Mouse (Mus musculus): ENCODE data around the gene Itpka. TPM values are rescaled to one million over a fixed set of nuclear protein-coding genes. Genes with fewer than 3 reads are reported as not detected.
"Not testable (repeated sequence)": the region's sequence is repeated elsewhere in the genome, so short reads cannot be mapped to it uniquely, and the experiment has no call there.

Itpka gene
- polyA plus RNA-seq (2016; fragmentation: Nextera tagmentation; extraction: Ambion mirVana): 0.60 and 0.76 TPM in 2 replicates

DNA sequence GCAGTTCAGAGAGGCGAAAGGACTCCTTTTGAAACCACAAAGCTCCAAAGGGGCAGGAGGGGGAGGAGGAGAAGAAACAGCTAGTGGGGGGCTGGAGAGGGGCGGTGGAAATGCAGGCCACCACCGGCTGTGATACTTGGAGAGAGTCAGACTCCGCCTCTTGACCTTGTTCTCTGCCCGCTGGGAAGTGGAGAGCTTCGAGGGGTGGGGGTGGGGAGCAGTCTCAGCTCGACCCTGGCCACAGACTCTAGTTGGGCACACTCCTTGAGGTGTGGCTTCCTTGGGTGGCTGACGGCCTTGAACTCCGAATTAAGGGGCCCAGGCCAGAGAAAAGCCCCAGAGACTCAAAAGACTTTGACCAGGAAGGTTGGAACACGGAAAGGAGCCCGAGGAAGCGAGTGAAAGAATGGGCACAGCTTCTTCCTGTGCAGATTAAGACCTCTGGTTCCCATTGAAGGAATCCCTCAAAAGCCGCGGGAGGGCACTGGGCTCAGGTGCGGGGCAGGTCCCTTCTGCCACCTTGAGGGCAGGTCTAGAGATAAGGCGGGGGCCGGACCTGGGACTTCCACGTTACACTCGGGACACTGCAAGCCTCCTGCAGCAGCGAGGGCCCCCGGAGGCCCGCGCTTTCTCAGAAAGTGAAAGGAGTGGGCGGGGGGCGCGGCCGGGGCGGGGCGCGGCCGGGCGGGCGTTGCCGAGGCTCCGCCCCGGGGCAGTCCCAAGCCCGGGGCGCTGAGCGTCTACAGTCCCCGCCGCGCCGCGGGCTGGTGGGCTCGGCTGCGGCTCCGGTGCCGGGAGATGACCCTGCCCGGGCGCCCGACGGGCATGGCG lies at the start of gene Itpka:
Itpka (plus strand) TSS at position 757 of the 831 bp plus-strand sequence.
- under 1% methylated on average over 45 of the region's 53 CpGs for WGBS
- Histone ChIP-seq H3K36me3 (no peaks in the 10 kb centered on the region), H3K9me3 (no peaks in the 10 kb centered on the region), H3K4me2 (peak within 1 kb of the TSS; percentile 99), H3K4me1 (replicated peaks) (peaks cover 37% of the 10 kb centered on the region), H3K4me3 (replicated peaks) (peak within 1 kb of the TSS; percentile 71), H3K27me3 (peaks cover 71% of the 10 kb centered on the region), H3K27ac (peak within 1 kb of the TSS; percentile 78), H3K9ac (replicated peaks) (peak within 1 kb of the TSS; percentile 67)
- ATAC-seq (ENCODE audit: insufficient number of reproducible peaks, insufficient read depth, low FRiP score, low TSS enrichment, low read depth): peak; percentile 73

GRCm38 (mm10) chr2:119694826-119695225 lies 47.3 kb upstream of the Itpka start:
- Histone ChIP-seq H3K27ac (no peak overlapping the region), H3K4me3 (replicated peaks) (no peak overlapping the region), H3K4me1 (replicated peaks) (no peaks in the 10 kb centered on the region), H3K36me3 (peaks cover 42% of the 10 kb centered on the region), H3K9ac (replicated peaks) (no peak overlapping the region), H3K27me3 (no peaks in the 10 kb centered on the region), H3K4me2 (no peak overlapping the region), H3K9me3 (no peaks in the 10 kb centered on the region)
- 75% methylated on average over 2 of the region's 2 CpGs for WGBS
- ATAC-seq (ENCODE audit: insufficient number of reproducible peaks, insufficient read depth, low FRiP score, low TSS enrichment, low read depth): no peak

GRCm38 (mm10) chr2:119696111-119696510 lies 46.0 kb upstream of the Itpka start:
- Histone ChIP-seq H3K27me3 (no peaks in the 10 kb centered on the region), H3K4me2 (no peak overlapping the region), H3K27ac (no peak overlapping the region), H3K9me3 (no peaks in the 10 kb centered on the region), H3K4me3 (replicated peaks) (no peak overlapping the region), H3K9ac (replicated peaks) (no peak overlapping the region), H3K4me1 (replicated peaks) (0 out of 2 replicates have a peak, but pooled peaks cover 2% of the 10 kb centered on the region), H3K36me3 (peaks cover 39% of the 10 kb centered on the region)
- ATAC-seq (ENCODE audit: insufficient number of reproducible peaks, insufficient read depth, low FRiP score, low TSS enrichment, low read depth): no peak
- 86% methylated on average over 1 of the region's 1 CpGs for WGBS

DNA sequence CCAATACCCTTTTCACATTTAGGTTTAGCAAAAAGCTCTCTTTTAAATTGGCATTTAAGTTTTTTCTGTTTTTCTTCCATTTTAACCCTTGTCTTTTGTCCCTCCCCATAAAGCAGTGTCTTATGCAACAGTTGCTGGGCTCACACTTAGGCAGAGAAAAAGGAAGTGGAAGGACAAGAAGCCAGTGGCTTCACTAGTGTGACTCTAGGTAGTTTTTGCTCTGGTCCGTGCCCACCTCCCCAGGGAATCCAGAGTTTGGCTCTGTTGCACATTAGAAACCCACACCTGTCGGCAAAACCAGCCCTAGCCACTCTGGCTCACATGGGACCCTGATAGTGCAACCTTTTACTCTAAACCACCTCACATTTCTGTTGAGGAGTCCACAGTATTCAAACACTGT lies 43.7 kb upstream of the Itpka start:
- 0 out of 2 replicates have a peak, but pooled peaks cover 2% of the 10 kb centered on the region for H3K4me1 ChIP-seq (replicated peaks)
- no peak overlapping the region for H3K9ac ChIP-seq (replicated peaks)
- H3K36me3 ChIP-seq: peaks cover 43% of the 10 kb centered on the region
- no peaks in the 10 kb centered on the region for H3K27me3 ChIP-seq
- no peak for ATAC-seq (ENCODE audit: insufficient number of reproducible peaks, insufficient read depth, low FRiP score, low TSS enrichment, low read depth)
- no peaks in the 10 kb centered on the region for H3K9me3 ChIP-seq
- H3K4me2 ChIP-seq: no peak overlapping the region
- no peak overlapping the region for H3K27ac ChIP-seq
- H3K4me3 ChIP-seq (replicated peaks): no peak overlapping the region
- 89% methylated on average over 2 of the region's 2 CpGs for WGBS

- no peaks in the 10 kb centered on the region for H3K27me3 ChIP-seq
- no peak overlapping the region for H3K4me3 ChIP-seq (replicated peaks)
- H3K36me3 ChIP-seq: peaks cover 48% of the 10 kb centered on the region; the same call in 1 of the 2 replicates
- H3K9ac ChIP-seq (replicated peaks): no peak overlapping the region
- H3K4me2 ChIP-seq: no peak overlapping the region
- 90% methylated on average over 3 of the region's 3 CpGs for WGBS
- H3K9me3 ChIP-seq: no peaks in the 10 kb centered on the region
- no peak for ATAC-seq (ENCODE audit: insufficient number of reproducible peaks, insufficient read depth, low FRiP score, low TSS enrichment, low read depth)
- H3K27ac ChIP-seq: no peak overlapping the region
- 0 out of 2 replicates have a peak, but pooled peaks cover 2% of the 10 kb centered on the region for H3K4me1 ChIP-seq (replicated peaks)
Observed at GRCm38 (mm10) chr2:119699962-119700361, 42.2 kb upstream of the Itpka start.

- Histone ChIP-seq H3K4me1 (replicated peaks) (0 out of 2 replicates have a peak, but pooled peaks cover 2% of the 10 kb centered on the region), H3K36me3 (peaks cover 66% of the 10 kb centered on the region), H3K9me3 (no peaks in the 10 kb centered on the region), H3K4me2 (no peak overlapping the region), H3K27ac (no peak overlapping the region), H3K9ac (replicated peaks) (no peak overlapping the region), H3K27me3 (no peaks in the 10 kb centered on the region), H3K4me3 (replicated peaks) (no peak overlapping the region)
- ATAC-seq (ENCODE audit: insufficient number of reproducible peaks, insufficient read depth, low FRiP score, low TSS enrichment, low read depth): no peak
- 93% methylated on average over 2 of the region's 2 CpGs for WGBS
Observed at GRCm38 (mm10) chr2:119703171-119703570, 39.0 kb upstream of the Itpka start.

GRCm38 (mm10) chr2:119707676-119708075 lies 34.5 kb upstream of the Itpka start:
- Histone ChIP-seq H3K9me3 (no peaks in the 10 kb centered on the region), H3K4me3 (replicated peaks) (no peak overlapping the region), H3K36me3 (peaks cover 88% of the 10 kb centered on the region), H3K4me1 (replicated peaks) (no peaks in the 10 kb centered on the region), H3K27me3 (no peaks in the 10 kb centered on the region), H3K9ac (replicated peaks) (no peak overlapping the region), H3K4me2 (no peak overlapping the region), H3K27ac (no peak overlapping the region)
- 95% methylated on average over 3 of the region's 3 CpGs for WGBS
- ATAC-seq (ENCODE audit: insufficient number of reproducible peaks, insufficient read depth, low FRiP score, low TSS enrichment, low read depth): no peak

DNA sequence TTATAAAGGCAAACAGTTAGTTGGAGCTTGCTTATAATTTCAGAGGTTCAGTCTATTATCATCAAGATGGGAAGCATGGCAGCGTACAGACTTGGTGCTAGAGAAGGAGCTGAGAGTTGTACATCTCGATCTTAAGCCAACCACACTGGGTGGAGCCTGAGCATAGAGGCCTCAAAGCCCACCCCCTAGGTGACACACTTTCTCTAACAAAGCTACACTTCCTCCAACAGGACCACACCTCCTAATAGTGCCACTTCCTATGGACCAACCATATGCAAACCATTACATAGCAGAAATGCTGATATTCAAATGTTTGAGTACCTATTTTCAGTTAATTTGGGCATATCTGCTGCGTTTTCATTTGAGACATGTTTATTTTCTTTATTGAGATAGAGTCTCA lies 32.1 kb upstream of the Itpka start:
- Histone ChIP-seq H3K27me3 (no peaks in the 10 kb centered on the region), H3K4me1 (replicated peaks) (no peaks in the 10 kb centered on the region), H3K9ac (replicated peaks) (no peak overlapping the region), H3K4me2 (no peak overlapping the region), H3K4me3 (replicated peaks) (no peak overlapping the region), H3K36me3 (peaks cover 93% of the 10 kb centered on the region), H3K27ac (no peak overlapping the region), H3K9me3 (no peaks in the 10 kb centered on the region)
- 93% methylated on average over 3 of the region's 3 CpGs for WGBS
- ATAC-seq (ENCODE audit: insufficient number of reproducible peaks, insufficient read depth, low FRiP score, low TSS enrichment, low read depth): no peak

DNA sequence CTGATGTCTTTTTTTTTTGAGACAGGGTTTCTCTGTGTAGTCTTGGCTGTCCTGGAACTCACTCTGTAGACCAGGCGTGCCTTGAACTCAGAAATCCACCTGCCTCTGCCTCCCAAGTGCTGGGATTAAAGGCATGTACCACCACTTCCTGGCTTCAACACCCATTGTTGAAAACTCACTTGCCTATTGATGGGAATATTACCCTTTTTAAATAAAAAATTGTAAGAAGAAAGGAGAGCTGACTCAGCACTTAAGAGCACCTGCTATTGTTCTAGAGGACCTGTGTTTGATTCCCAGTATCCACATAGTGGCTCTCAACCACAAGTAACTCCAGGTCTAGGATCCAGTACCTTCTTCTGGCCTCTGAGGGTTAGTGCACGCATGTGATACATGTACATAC lies 26.3 kb upstream of the Itpka start:
- ATAC-seq (ENCODE audit: insufficient number of reproducible peaks, insufficient read depth, low FRiP score, low TSS enrichment, low read depth); H3K9ac ChIP-seq (replicated peaks); H3K27ac ChIP-seq; H3K9me3 ChIP-seq; H3K27me3 ChIP-seq; H3K4me2 ChIP-seq; H3K4me3 ChIP-seq (replicated peaks); H3K4me1 ChIP-seq (replicated peaks): not testable (repeated sequence)
- H3K36me3 ChIP-seq: peaks cover 93% of the 10 kb centered on the region
- 92% methylated on average over 2 of the region's 2 CpGs for WGBS

DNA sequence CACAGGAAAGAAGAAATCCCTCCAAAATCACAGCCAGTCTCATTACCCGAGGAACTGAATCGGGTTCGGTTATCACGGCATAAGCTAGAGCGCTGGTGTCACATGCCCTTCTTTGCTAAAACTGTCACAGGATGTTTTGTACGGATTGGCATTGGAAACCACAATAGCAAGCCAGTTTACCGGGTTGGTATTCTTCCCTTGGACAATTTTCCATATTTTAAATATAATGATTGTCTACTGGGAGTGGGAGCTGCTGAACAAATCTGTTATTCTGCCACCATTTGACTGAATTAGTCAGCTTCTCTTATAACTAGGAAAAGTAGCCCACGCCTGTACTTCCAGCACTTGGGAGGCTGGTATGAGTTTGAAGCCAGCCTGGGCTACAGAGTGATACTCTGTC lies 21.1 kb upstream of the Itpka start:
- no peak for ATAC-seq (ENCODE audit: insufficient number of reproducible peaks, insufficient read depth, low FRiP score, low TSS enrichment, low read depth)

GRCm38 (mm10) chr2:119727762-119728416 lies 14.2 kb upstream of the Itpka start:
- H3K27me3 ChIP-seq: no peaks in the 10 kb centered on the region
- no peak for ATAC-seq (ENCODE audit: insufficient number of reproducible peaks, insufficient read depth, low FRiP score, low TSS enrichment, low read depth)
- no peak overlapping the region for H3K4me3 ChIP-seq (replicated peaks)
- WGBS: 90% methylated on average over 3 of the region's 3 CpGs
- H3K9me3 ChIP-seq: no peaks in the 10 kb centered on the region
- peaks cover 96% of the 10 kb centered on the region for H3K36me3 ChIP-seq
- no peak overlapping the region for H3K27ac ChIP-seq
- no peaks in the 10 kb centered on the region for H3K4me1 ChIP-seq (replicated peaks)
- no peak overlapping the region for H3K4me2 ChIP-seq
- no peak overlapping the region for H3K9ac ChIP-seq (replicated peaks)

More for the DNA sequence above, 21.1 kb upstream of the Itpka start:
- H3K4me2 ChIP-seq: no peak overlapping the region
- 96% methylated on average over 8 of the region's 8 CpGs for WGBS
- H3K4me3 ChIP-seq (replicated peaks): no peak overlapping the region
- no peak overlapping the region for H3K9ac ChIP-seq (replicated peaks)
- H3K27ac ChIP-seq: no peak overlapping the region
- no peaks in the 10 kb centered on the region for H3K27me3 ChIP-seq
- no peaks in the 10 kb centered on the region for H3K4me1 ChIP-seq (replicated peaks)
- no peaks in the 10 kb centered on the region for H3K9me3 ChIP-seq
- H3K36me3 ChIP-seq: peaks cover 91% of the 10 kb centered on the region

Measured in limb, embryonic 12.5 days (tissue).